Mouse (Mus musculus) forebrain, embryonic 14.5 days (tissue): ENCODE measurements at regions not wholly inside any gene's neighbourhood (a gene's known extent, or its start where the extent isn't known, plus 50 kb on each side); places are given as distances from the start of the nearest gene placed in this dataset.

Experiments used
- ATAC-seq: fragments of 200-750 bp; cut with Nextera tagmentation; 2 replicates; pipeline ENCODE4 v1.8.0; 2017; ENCODE audit warnings: mild to moderate bottlenecking, moderate library complexity
- DNase-seq: peaks from one replicate; pipeline ENCODE4 v3.0.0-alpha.2; 2015; ENCODE audit warnings: low spot score
- H3K27ac ChIP-seq: fragments of 300-500 bp; sonication (generic); 2 replicates; pipeline ENCODE4 v1.5.1; 2014; ENCODE audit warnings: low read depth, mild to moderate bottlenecking, control low read depth, low read length, moderate library complexity
- H3K27me3 ChIP-seq: fragments of 300-500 bp; sonication (generic); replicated peaks from 2 replicates; pipeline ENCODE4 v1.6.1; 2014; ENCODE audit warnings: low read length, control low read depth, mixed read lengths; ENCODE audit not compliant: control insufficient read depth, insufficient read depth
- H3K36me3 ChIP-seq: fragments of 300-500 bp; sonication (generic); 2 replicates; pipeline ENCODE4 v1.6.1; 2014; ENCODE audit warnings: low read length, control low read depth; ENCODE audit not compliant: control insufficient read depth, insufficient read depth
- H3K4me1 ChIP-seq: fragments of 300-500 bp; sonication (generic); 2 replicates; pipeline ENCODE4 v1.6.1; 2014; ENCODE audit warnings: antibody characterized with exemption, low read length, control low read depth; ENCODE audit not compliant: control insufficient read depth, insufficient read depth
- H3K4me2 ChIP-seq: fragments of 300-500 bp; sonication (generic); 2 replicates; pipeline ENCODE4 v1.6.1; 2014; ENCODE audit warnings: mild to moderate bottlenecking, control low read depth, low read length
- H3K4me3 ChIP-seq: fragments of 300-500 bp; sonication (generic); 2 replicates; pipeline ENCODE4 v1.5.1; 2014; ENCODE audit warnings: low read depth, low read length, control low read depth
- H3K9ac ChIP-seq: fragments of 300-500 bp; sonication (generic); 2 replicates; pipeline ENCODE4 v1.6.1; 2014; ENCODE audit warnings: mild to moderate bottlenecking, low read length, control low read depth, moderate library complexity
- H3K9me3 ChIP-seq: fragments of 300-500 bp; sonication (generic); replicated peaks from 2 replicates; pipeline ENCODE4 v1.6.1; 2016; ENCODE audit warnings: low read length, control low read depth, mixed read lengths; ENCODE audit not compliant: control insufficient read depth
- WGBS: fragments of 180-500 bp; shearing (Covaris S2); extraction: QIAGEN DNeasy Blood & Tissue Kit; methylation state at CpG from one replicate; pipeline ENCODE4 v1.1.7; 2014; 5-methylcytosine and 5-hydroxymethylcytosine counted together

DNA sequence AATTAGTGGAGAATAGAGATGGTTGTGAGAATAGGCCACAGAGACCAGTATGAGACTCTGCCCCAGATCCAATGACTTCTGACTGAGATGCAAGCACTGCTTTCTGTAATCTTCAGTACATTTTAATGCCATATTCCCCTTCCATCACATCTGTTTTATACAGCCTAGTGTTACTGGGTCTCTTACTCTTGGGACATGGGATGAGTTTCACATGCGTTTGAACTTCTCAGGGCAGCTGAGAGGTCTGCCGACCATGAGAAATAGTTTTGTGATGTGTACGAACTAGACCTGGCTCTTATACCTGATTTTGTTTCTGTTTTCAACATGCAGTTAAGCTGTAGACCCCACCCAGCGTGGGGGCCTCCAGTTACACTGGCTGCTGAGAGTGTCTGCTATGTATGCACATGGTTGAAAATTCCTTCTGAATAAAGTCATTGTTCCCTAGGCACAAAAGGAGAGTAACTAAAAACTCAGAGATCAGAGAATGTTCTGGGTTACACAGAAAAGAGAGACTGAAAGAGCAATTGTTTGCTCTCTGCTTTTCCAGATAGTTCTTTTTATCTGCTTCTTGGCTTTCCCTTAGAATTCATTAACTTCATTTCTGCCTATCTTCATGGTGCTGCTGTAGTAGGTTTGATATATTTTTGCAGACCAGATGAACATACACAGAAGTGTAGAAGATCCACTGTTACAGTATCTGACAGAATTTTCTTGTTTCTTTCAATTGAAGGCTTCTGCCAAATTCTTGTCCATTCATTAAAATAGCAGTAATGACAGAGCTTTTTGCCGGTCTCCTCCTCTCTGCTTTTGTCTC lies 359.2 kb downstream of the Ttll7 start:
- Histone ChIP-seq H3K9me3 (no peaks in the 10 kb centered on the region), H3K36me3 (no peaks in the 10 kb centered on the region), H3K4me2 (no peak overlapping the region), H3K27ac (no peak overlapping the region), H3K27me3 (no peaks in the 10 kb centered on the region), H3K4me1 (no peaks in the 10 kb centered on the region), H3K4me3 (no peak overlapping the region), H3K9ac (no peak overlapping the region)
- ATAC-seq (no peak), DNase-seq (no peak)
- WGBS: 39% methylated on average over 5 of the region's 5 CpGs

DNA sequence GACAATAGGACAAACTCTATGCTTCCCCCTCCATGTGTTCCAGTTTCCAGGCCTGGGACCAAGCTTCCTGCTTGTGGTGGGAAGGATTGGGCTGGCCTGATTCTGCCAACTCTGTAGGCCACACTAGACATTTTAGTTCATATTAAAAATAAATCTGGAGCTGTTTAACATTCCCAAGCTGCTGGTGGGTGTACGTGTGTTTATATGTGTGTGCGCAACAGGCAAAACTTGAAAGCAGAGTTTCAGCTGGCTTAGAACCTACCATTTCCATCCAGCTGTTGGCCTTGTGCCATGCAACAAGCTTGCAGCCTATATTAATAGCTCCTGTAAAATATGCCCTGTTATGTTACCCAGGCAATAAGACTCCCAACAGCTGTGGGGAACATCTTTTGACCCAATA lies 376.5 kb downstream of the Ttll7 start:
- Histone ChIP-seq H3K27me3 (no peaks in the 10 kb centered on the region), H3K4me1 (no peaks in the 10 kb centered on the region), H3K9me3 (no peaks in the 10 kb centered on the region), H3K9ac (no peak overlapping the region), H3K4me2 (no peak overlapping the region), H3K4me3 (no peak overlapping the region), H3K27ac (no peak overlapping the region), H3K36me3 (no peaks in the 10 kb centered on the region)
- no peak for DNase-seq
- ATAC-seq: no peak
- 92% methylated on average over 2 of the region's 2 CpGs for WGBS

DNA sequence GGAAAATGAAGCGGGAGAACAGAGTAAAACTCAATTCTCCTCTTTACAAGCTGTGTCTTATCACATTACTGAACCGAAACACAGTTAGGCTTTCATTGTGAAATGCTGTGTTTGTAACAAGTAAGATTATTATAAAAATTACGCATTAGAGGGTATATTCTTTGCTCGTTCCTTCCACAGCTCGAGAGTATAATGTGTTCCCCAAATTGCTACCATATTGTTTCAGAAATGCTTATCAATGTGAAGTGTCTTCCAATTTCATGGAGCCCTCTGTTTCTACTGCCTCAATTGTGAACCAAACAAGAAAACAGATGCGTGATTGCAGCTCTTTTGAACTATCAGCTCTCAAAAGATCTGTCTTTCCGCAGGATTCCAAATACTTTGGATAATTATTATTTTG lies 378.4 kb downstream of the Ttll7 start:
- no peaks in the 10 kb centered on the region for H3K36me3 ChIP-seq
- H3K4me1 ChIP-seq: no peaks in the 10 kb centered on the region
- no peak overlapping the region for H3K4me2 ChIP-seq
- H3K4me3 ChIP-seq: no peak overlapping the region
- no peaks in the 10 kb centered on the region for H3K27me3 ChIP-seq
- H3K9me3 ChIP-seq: no peaks in the 10 kb centered on the region
- H3K9ac ChIP-seq: no peak overlapping the region
- 71% methylated on average over 7 of the region's 7 CpGs for WGBS
- H3K27ac ChIP-seq: no peak overlapping the region
- ATAC-seq: peak; percentile 54
- DNase-seq: peak; percentile 58

DNA sequence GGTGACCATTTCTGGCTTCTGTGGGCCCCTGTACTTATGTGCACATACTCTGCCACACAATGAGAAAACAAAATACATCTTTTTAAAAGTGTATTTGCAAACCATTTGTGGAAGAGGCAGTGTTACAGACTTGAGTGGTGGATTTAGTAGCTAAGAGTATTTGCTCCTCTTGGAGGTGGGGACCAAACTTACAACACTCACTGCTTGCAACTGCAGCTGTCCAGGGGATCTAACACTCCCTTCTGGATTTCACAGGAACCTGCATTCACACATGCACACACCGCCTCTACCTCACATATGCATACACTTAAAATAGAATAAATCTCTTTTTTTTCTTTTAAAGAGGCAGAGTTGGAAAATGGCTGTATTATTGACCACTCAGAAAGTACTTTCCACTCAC lies 386.2 kb downstream of the Ttll7 start:
- H3K27ac ChIP-seq: no peak overlapping the region
- no peaks in the 10 kb centered on the region for H3K36me3 ChIP-seq
- H3K27me3 ChIP-seq: no peaks in the 10 kb centered on the region
- 91% methylated on average over 1 of the region's 1 CpGs for WGBS
- DNase-seq (no peak), ATAC-seq (no peak)
- no peak overlapping the region for H3K9ac ChIP-seq
- no peaks in the 10 kb centered on the region for H3K9me3 ChIP-seq
- no peak overlapping the region for H3K4me2 ChIP-seq
- H3K4me3 ChIP-seq: no peak overlapping the region
- H3K4me1 ChIP-seq: no peaks in the 10 kb centered on the region

DNA sequence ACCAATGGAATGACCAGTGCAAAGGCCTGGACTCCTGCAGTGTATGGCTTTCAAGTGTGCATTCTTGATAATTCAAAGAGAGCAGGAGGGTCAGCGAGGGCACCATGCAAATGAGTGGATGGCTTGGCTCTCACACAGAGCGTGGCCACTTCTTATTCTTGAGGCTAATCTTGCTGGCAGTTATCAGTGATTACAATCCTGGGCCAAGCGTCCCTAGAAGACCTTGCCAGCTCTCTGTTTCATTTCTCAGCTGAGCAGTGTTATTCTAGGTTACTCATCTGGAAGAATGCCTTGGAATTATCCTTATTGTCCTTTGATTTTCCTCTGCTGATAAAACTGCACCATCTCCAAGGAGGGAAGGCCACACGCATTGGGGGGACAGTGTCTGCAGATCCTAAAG lies 388.5 kb downstream of the Ttll7 start:
- WGBS: 22% methylated on average over 4 of the region's 4 CpGs
- H3K27me3 ChIP-seq: no peaks in the 10 kb centered on the region
- H3K9me3 ChIP-seq: no peaks in the 10 kb centered on the region
- H3K4me2 ChIP-seq: no peak overlapping the region
- no peaks in the 10 kb centered on the region for H3K4me1 ChIP-seq
- ATAC-seq (no peak), DNase-seq (no peak)
- H3K36me3 ChIP-seq: no peaks in the 10 kb centered on the region
- no peak overlapping the region for H3K4me3 ChIP-seq
- H3K27ac ChIP-seq: no peak overlapping the region
- H3K9ac ChIP-seq: no peak overlapping the region

DNA sequence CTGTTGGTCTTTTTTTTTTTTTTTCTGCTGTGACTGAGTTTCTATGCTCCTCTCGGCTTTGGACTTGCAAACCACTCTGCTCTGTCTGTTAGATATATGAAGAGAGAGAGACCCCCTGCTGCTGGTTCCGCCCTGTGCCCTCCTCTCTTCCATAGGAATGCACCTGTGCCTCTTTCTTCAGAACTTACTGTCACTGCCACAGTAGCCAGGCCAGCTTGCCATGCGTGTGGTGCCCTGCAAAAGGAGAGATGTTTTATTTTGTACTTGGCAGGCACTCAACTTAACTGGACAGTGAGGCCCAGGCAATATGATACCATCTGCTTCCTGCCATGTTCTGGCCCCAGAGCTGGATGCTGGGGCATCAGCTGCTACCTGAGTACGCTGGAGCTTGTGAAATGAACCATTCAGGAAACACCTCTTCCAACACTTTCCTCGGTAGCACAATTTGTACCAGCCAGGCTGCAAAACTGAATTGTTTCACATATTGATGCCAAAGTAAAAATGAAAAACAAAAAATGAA lies 392.8 kb downstream of the Ttll7 start:
- DNase-seq (no peak), ATAC-seq (no peak)

DNA sequence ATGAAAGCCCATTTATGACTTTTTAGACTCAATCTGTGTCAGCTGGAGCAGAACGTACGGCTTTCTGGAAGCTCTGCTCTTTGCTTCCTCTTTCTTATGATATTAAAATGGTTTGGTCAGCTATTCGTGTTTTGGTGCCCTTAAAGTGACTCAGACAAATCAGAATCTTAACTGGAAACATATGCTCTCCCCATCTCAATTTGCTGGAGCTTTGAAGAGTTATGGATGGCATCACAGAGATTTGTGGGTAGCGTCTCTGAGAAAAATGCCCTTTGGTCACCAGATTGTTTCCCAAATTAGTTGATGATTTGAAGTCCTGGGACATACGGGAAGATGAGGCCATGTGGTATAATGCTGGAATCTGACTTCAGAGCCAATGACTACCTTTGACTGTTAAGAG lies 394.0 kb downstream of the Ttll7 start:
- Histone ChIP-seq H3K27me3 (no peaks in the 10 kb centered on the region), H3K36me3 (no peaks in the 10 kb centered on the region), H3K4me2 (no peak overlapping the region), H3K9ac (no peak overlapping the region), H3K27ac (no peak overlapping the region), H3K4me3 (no peak overlapping the region), H3K4me1 (no peaks in the 10 kb centered on the region), H3K9me3 (no peaks in the 10 kb centered on the region)
- 90% methylated on average over 5 of the region's 5 CpGs for WGBS
- ATAC-seq (no peak), DNase-seq (no peak)

More for the DNA sequence above, 392.8 kb downstream of the Ttll7 start:
- no peak overlapping the region for H3K9ac ChIP-seq
- no peaks in the 10 kb centered on the region for H3K4me1 ChIP-seq
- H3K36me3 ChIP-seq: no peaks in the 10 kb centered on the region
- H3K27ac ChIP-seq: no peak overlapping the region
- no peaks in the 10 kb centered on the region for H3K9me3 ChIP-seq
- H3K4me3 ChIP-seq: no peak overlapping the region
- WGBS: 78% methylated on average over 5 of the region's 5 CpGs
- no peak overlapping the region for H3K4me2 ChIP-seq
- no peaks in the 10 kb centered on the region for H3K27me3 ChIP-seq

DNA sequence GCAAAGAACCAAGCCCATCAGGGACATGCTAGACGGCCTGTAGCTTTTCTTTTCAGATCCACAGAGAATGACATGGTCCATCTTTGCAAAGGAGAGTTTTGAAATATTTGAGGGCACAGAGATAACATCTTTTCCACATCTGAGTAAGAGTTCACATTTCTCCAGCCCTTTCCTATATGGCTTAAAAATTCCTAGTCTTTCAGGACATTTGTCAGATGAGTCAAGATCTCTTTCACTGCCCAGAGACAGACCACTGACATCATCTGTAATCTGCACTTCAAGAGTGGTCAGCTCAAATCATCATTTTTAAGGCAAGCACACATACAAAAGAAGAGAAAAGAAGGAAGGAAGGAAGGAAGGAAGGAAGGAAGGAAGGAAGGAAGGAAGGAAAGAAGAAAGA lies 397.3 kb downstream of the Ttll7 start:
- ATAC-seq: no peak
- no peak overlapping the region for H3K27ac ChIP-seq

DNA sequence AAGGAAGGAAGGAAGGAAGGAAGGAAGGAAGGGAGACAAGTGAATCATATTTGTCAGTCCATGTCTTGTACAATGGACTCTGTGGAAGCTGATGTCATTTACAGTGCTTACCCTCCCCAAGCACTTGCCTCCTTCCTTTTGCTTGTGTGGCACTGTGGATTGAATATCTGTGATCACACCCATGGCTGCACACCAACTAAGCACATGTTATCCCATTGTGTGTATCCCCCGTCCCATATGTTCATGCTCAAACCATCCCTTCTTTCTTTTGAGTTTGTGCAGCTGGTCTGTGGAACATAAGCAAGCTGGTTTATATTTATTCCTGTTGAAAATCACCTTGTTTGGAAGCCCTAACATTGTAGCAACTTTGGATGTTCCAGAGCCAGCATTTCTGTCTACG lies 397.7 kb downstream of the Ttll7 start:
- 47% methylated on average over 2 of the region's 2 CpGs for WGBS
- no peak overlapping the region for H3K27ac ChIP-seq
- H3K4me1 ChIP-seq: peaks cover 6% of the 10 kb centered on the region; the same call in 1 of the 2 replicates
- DNase-seq: peak; percentile 63
- H3K4me3 ChIP-seq: no peak overlapping the region
- H3K9ac ChIP-seq: no peak overlapping the region
- peak; percentile 60; the same call in 1 of the 2 replicates for ATAC-seq
- H3K36me3 ChIP-seq: no peaks in the 10 kb centered on the region
- no peaks in the 10 kb centered on the region for H3K9me3 ChIP-seq
- no peaks in the 10 kb centered on the region for H3K27me3 ChIP-seq
- no peak overlapping the region for H3K4me2 ChIP-seq

More for the DNA sequence above, 397.3 kb downstream of the Ttll7 start:
- H3K4me3 ChIP-seq: no peak overlapping the region
- H3K27me3 ChIP-seq: no peaks in the 10 kb centered on the region
- peaks cover 6% of the 10 kb centered on the region; the same call in 1 of the 2 replicates for H3K4me1 ChIP-seq
- H3K9me3 ChIP-seq: no peaks in the 10 kb centered on the region
- no peak overlapping the region for H3K9ac ChIP-seq
- H3K36me3 ChIP-seq: no peaks in the 10 kb centered on the region
- whole genome bisulfite sequencing: 74% methylated on average over 1 of the region's 1 CpGs
- no peak overlapping the region for H3K4me2 ChIP-seq
- DNase-seq: no peak
